Mouse (Mus musculus): ENCODE measurements around the gene Rbl1.
"Not testable (repeated sequence)": the region's sequence is repeated elsewhere in the genome, so short reads cannot be mapped to it uniquely, and the experiment has no call there.

- not testable (repeated sequence) for TF ChIP-seq CTCF (conservative IDR thresholded peaks at IDR 0.05; ENCODE audit: insufficient read depth, insufficient read length, low read depth, low read length); POLR2A (IDR thresholded peaks at IDR 0.05; ENCODE audit: low read depth, low read length)
These were observed 17.6 kb upstream of the Rbl1 start for GRCm38 (mm10) chr2:157221916-157222315.

Measured in kidney, adult 2 months (tissue).